Mouse (Mus musculus) layer of hippocampus, postnatal 10 days (tissue): ENCODE results near the gene Ywhah. TPM values are rescaled to one million over a fixed set of nuclear protein-coding genes. Genes with fewer than 3 reads are reported as not detected.

Experiments used
- DNase-seq, 2 experiments: peaks; one replicate each; pipeline ENCODE4 v3.0.0; 2021; ENCODE audit warnings: low spot score in 2 of 2
- total RNA-seq, 2 experiments: library from RNA; stranded (reverse); gene quantifications; 2 replicates each; pipeline ENCODE4 v1.2.3; 2021

Ywhah gene
- total RNA-seq, 2 experiments from 2014 or later, result 1,193 to 1,271 TPM

DNA sequence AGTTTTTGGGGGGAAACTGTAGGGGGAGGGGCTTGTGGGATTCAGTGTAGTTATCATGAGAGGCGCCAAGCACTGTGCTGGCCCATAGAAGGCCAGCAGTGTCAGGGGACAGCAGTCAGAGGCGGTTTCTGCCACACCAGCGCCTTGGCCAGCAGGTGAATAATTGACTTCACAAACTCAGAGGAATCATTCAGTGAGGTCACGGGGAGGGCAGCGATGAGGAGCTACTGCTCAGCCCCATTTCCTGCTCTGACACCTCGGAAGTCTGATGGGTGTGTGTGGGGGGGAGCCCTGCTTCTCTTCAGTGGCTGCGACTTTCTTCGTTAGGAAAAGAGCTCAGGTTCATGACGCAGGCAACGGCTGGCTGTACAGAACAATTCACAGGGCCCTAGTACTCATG, 24.8 kb downstream of the Ywhah start:
- no peak for DNase-seq

DNA sequence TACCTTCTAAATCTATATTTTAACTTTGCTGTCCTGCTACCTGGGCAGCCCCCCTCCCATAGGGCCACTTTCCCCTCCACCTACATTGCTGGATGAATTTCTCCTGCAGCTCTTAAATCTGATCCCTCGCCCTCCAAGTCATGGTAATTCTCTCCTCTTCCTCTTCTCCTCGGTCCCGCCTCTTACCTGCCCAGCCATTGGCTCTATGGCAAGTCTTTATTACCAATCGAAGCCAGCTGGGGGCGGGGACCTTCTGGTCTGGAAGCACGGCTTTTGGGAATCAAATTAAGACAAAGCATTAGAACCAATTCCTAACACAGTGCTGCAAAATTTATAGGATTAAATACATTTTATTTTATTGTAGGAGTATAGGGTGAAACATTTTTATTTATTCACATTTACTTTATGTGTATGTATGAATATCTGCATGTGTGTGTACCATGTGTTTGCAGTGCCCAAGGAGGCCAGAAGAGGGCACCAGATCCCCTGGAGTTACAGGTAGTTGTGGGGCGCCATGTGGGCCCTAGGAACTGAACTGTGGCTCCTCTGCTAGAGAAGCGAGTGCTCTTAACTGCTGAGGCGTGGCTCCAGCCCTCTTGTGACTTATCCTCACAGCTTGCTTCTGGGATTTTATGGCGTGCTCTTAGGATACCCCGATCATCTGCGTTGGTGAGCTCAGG, 26.2 kb downstream of the Ywhah start:
- no peak for DNase-seq

DNA sequence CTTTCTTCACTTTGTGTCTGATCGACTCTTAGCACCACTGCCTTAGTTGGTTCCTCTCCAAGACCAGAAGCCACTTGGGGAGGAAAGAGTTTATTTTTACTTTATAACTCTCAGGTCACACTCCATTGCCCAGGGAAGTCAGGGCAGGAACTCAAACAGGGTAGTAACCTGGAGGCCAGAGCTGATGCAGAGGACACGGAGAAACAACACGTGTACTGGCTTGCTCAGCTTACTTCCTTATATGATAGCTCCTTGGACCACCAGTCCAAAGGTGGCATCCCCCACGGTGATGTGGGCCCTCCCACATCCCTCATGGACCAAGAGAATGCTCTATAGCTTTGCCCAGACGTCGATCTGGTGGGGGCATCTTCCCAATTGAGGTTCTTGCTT, 26.7 kb downstream of the Ywhah start:
- no peak for DNase-seq

DNA sequence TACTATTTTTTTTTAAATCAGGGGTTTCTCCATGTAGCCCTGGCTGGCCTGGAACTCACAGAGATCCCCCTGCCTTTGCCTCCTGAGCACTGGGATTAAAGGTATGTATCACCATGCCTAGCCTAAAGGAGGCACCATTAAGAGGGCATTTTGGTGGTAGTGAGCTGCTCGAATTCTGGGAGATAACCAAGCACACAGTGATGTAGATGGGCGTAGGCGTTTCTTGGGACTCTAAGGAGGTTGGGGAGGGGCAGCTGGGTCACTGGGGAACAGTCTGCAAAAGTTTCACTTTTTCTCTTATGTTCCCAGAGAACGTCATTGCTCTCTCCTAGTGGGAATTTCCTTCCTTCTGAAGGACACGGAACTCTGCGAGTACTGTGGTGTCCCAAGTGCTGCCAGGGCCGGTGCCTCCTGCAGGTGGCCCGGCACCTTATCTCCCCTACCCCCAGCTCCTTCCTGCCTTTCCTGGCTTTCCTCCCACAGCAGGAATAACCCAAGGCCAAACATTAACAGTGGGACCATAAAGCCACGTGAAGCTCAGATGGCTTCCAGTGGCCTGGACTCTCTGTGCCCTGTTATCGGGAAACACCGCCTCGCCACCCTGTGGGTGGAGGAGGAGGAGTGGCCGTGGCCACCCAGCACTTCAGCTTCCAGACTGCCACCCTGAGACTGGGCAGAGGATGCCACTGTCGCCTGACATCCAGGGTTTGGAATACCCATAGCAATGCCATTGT, 34.4 kb downstream of the Ywhah start:
- no peak for DNase-seq

DNA sequence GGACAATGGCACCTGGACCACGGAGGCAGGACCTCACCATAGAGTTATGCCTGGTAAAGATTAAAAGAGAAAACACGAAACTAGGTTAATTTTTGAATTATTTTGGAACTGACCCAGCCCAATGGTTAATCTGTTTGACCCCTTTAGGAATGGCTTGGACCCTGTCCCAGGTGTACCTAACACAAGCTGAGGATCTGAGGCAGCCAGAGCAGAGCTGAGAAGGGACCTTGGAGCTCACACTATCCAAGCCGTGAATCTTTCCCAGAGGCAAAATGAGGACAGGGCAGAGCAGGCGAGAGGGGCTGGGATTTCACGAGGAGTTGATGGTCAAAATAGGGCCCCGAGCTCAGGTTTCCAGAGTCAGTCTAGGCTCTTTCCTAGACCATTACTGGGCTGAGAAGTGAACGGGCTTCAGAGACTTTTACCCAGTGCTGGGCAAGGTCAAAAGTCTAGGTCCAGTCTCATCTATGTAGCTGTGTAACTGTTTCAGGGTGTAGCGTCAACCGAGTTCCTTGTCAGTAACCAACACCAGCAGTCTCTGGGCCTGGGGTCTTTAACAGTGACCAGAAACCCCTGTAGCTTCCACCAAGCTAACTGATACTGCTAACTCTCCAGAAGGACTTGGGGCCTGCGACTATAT, 37.6 kb downstream of the Ywhah start:
- DNase-seq, result no peak

DNA sequence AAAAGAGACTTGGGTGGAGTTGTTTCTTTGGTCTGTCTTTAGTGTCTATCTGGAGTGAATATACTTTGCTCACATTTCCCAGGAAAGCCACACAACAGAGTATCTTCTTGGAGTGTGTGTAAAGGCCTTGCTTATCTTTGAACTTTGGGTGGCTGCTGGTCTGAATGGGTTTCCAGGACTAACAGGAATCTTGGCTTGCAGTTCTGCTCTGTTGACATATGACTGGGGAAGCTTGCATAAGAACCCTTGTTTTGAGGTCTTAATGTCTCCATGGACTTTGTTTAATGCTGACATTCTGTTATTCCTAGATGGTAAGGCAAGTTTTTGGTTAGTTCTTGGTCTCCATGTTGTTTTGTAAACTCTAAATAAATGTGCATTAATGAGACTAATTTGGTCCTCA, 51.5 kb downstream of the Ywhah start:
- DNase-seq, result no peak

DNA sequence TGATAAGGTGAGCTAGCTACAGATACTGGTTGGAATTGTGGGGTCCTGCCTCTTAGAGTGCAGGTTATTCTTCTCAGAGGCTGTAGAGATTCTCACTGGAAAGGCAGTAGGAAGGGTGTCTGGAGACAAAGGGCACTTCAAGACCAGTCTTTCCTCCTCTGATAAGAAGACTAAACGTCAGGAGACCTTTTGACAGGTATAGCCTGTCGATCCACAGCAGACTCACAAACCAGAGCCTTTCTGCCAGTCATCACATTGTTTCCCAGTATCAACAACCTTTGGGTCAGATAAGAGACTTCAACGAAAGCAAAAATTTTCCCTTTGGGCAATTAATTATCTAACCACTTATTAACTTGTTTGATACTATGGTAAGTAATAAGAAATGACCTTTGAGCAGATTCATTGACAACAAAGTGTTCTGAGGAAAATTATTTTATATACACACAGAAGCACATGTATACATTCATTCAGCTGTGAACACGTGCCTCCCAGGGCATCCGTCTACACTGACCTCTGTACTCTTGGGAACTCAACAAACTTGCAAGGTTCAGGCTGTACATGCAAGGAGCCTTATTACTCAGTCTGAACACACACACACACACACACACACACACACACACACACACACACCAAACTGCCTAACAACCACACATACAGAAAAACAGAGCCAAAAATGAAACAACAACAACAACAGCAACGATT, 58.0 kb downstream of the Ywhah start:
- DNase-seq, result no peak

Other genes starting within 250 kb of the Ywhah start
- 10 to 100 TPM; 52.3 to 55.6 TPM for gene Pisd, start 233.2 kb upstream of the Ywhah start, total RNA-seq
- gene Gm20671, start 191.7 kb upstream of the Ywhah start, total RNA-seq, result not detected
- 10 to 100 TPM; 44.0 to 44.9 TPM for gene Prr14l, start 164.6 kb upstream of the Ywhah start, total RNA-seq
- 10 to 100 TPM; 47.0 to 60.7 TPM for gene Depdc5, start 155.1 kb upstream of the Ywhah start, total RNA-seq
- under 1 TPM; 0.20 to 0.23 TPM for gene Slc5a1, start 85.4 kb downstream of the Ywhah start, total RNA-seq
- gene Spon2, start 199.6 kb downstream of the Ywhah start, total RNA-seq, result under 1 TPM; 0.45 to 0.75 TPM